Mouse (Mus musculus) heart, adult 18-20 months (tissue): ENCODE data around the gene 4930402H24Rik. TPM values are rescaled to one million over a fixed set of nuclear protein-coding genes. Genes with fewer than 3 reads are reported as not detected.
"Not testable (repeated sequence)": the region's sequence is repeated elsewhere in the genome, so short reads cannot be mapped to it uniquely, and the experiment has no call there.

Experiments used
- DNase-seq, 2 experiments: peaks; one replicate each; pipeline ENCODE4 v3.0.0; 2021 to 2022; ENCODE audit warnings: mixed read lengths in 1 of 2
- total RNA-seq, 2 experiments: library from RNA; stranded (reverse); gene quantifications; 2 replicates each; pipeline ENCODE4 v1.2.3; 2021

The 4930402H24Rik gene
- total RNA-seq, 2 experiments from 2014 or later, result 47.4 to 50.7 TPM

GRCm38 (mm10) chr2:130852964-130853363 lies 53.2 kb downstream of the 4930402H24Rik start:
- DNase-seq, result no peak

DNA sequence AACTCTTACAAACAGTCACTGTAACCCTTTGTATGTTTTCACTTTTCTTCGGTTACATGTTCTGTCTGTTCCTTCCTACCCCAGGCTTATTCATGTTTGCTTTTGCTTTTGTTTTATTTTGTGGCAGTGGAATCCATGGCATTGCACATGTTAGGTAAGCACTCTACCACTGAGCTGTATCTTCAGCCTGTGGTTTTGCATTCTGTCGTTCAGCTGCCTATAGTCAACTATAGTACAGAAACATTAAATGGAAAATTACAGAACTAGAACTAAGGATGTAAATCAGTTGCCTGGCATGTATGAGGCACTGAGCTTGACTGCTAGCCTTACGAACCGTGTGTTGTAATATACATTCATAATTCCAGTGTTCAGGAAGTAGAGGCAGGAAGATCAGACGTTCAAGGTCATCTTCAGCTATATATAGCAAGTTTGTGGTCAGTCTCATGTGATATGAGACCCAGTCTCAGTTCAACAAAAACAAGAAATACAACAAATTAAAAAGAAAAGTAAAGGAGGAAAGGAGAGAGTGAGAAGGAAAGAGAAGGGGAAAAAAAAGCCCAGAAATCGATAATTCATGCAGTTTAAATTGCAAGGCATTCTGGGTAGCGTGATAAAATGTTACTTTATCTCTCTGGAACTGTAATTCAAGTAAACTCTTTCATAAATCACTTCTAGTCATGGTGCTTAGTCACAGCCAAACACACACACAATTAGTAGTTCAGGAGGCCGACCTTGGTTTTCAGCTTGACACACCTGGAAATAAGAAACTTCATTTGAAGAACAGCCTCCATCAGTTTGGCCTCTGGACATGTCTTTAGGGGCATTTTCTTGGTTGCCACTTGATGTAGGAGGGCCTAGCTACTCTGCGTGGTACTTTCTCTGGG lies 54.6 kb downstream of the 4930402H24Rik start:
- DNase-seq, result no peak

- no peak for DNase-seq
Observed at GRCm38 (mm10) chr2:130849688-130850087, 56.5 kb downstream of the 4930402H24Rik start.

GRCm38 (mm10) chr2:130848313-130848712 lies 57.9 kb downstream of the 4930402H24Rik start:
- DNase-seq, result no peak

- DNase-seq, result peak in 1 of 2 experiments; percentile 54
Observed at GRCm38 (mm10) chr2:130843623-130844022, 62.6 kb downstream of the 4930402H24Rik start.

DNA sequence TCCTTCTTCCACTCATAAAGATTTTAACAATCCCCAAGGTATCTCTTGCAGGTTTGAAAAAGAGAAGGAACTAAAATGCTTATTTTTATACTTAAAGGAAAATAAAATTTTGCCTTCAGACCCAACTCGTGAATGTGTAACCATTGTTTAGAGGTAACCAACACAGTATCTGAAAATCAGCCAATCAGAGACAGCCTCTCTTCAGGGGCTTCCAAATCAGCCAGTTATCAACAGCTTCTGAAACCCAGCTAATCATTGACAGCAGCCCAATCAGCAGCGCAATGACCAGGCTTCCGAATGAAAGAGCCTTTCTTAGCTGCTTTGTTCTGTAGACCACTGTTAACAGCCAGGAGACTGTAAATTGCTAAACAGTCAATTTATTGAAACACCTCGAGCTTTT lies 65.4 kb downstream of the 4930402H24Rik start:
- peak; percentile 51 to 52 for DNase-seq

DNA sequence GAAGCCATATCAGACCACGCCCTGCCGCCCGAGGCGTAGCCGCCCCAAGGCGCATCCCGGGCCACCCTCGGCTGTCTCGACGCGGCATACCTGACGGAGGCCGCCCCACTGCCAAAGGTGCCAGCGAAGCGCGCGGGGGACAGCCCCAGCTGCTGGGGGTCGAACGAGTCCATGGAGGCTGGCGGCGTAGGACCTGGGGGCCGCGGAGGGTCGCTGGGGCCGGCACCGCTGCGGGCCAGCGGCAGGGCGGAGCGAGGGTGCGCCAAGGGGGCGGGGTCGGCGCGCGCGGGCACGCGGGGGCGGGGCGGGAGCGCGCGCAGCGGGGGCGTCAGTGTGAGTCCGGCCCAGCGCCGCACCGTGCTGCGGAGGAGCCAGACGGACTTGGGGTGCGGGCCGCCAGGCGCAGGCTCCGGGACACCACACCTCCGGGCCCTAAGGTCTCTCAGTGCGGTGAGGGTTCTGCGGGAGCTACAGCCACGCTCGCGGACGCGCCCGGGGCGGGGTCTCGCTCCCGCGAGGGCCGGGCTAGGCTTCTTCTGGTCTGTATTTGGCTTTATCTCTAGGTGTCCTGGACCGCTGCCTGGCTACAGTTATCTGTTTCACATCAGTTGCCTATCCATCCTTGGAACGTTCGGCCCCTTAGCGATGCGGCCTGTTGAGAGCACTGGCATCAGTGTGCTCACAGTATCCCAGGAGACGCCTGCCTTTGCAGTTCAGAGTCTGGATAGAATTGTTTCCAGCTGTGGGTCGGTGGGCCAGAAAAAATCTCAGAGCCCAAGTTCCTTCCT lies 66.1 kb downstream of the 4930402H24Rik start:
- peak; percentile 85 to 87 for DNase-seq

GRCm38 (mm10) chr2:130839528-130839873 lies 66.7 kb downstream of the 4930402H24Rik start:
- DNase-seq, result no peak

DNA sequence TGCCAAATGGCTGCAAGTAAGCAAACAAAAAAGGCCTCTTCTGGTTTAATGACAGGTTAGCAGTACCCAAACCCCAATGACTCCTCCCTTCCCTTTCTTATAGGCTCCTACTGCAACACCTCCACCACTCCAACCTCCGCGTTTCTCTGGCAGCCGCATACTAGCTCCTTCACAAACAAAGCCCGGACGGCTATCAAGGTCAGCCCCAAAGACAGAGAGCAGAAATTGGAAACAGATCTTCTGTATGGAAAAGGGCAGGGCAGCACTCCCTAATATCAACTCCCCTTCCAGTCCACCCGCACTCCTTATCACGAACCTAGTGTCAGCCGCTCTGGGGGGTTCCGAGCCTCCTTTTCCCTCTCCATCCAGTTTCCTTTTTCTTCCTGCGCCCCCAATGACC lies 67.1 kb downstream of the 4930402H24Rik start:
- DNase-seq, result peak; percentile 60 to 62

GRCm38 (mm10) chr2:130838131-130838530 lies 68.1 kb downstream of the 4930402H24Rik start:
- DNase-seq, result no peak

GRCm38 (mm10) chr2:130833699-130834098 lies 72.5 kb downstream of the 4930402H24Rik start:
- DNase-seq, result no peak

- no peak for DNase-seq
Observed at GRCm38 (mm10) chr2:130832582-130832981, 73.6 kb downstream of the 4930402H24Rik start.

DNA sequence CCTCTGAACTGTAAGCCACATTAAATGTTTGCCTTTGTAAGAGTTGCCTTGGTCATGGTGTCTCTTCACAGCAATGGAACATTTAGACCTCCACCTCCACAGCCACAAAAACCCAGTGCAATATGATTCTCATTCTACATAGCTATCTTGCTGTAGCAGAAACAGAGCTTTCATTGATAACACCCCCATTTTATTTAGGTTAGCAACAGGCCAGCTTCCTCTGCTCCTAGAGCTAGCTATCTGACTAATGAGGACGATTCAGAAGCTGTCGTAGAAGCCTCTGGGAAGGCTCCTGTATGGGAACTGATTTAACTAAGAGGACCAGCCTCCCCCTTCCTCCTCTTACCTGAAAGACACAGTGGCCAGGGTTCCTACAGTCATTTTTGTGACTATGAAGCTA lies 74.2 kb downstream of the 4930402H24Rik start:
- no peak for DNase-seq

DNA sequence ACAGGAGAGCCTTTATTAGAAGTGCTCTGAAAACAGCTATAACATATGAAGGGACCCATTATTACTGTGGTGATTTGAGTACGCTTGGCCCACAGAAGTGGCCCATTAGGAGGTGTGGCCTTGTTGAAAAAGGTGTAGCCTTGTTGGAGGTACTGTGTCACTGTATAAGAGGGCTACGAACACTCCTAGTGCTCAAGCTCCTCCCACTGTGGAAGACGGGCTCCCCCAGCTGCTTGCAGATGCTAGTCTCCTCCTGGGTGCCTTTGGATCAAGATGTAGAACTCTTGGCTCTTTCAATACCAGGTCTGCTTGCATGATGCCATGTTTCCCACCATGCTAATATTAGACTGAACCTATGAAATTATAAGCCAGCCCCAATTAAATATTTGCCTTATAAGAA lies 76.0 kb downstream of the 4930402H24Rik start:
- no peak for DNase-seq

DNA sequence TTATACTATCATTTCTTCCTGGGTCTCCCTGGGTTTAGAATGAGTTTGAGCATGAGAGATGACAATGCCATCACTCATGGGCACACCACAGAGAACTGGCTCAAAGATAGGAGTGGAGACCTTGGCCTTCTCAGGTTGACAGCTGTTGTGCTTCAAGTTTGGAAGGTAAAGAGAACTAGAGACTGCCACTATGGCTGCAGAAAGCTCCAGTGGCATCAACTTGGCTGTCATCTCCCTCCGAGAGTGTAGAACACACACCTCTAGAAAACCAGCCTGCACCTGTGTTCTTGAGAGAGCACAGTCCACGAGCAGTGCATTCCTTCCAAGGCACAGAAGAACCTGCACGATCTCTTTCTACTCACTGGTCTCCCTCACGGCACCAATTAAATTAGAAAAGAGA lies 76.7 kb downstream of the 4930402H24Rik start:
- DNase-seq, result no peak

GRCm38 (mm10) chr2:130828668-130829067 lies 77.5 kb downstream of the 4930402H24Rik start:
- DNase-seq, result no peak

DNA sequence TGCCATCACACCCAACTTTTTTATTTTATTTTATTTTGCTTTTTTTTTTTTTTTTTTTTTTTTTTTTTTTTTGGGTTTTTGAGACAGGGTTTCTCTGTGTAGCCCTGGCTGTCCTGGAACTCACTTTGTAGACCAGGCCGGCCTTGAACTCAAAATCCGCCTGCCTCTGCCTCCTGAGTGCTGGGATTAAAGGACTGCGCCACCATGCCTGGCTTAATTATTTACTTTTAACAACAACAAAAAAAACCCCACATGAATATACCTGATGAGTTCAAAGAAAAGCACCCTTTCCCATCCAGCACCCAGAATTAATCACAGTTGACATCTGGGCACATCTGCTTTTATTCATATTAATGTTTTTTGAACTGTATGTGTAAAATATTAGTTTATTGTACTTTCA lies 78.1 kb downstream of the 4930402H24Rik start:
- DNase-seq, result not testable (repeated sequence)

DNA sequence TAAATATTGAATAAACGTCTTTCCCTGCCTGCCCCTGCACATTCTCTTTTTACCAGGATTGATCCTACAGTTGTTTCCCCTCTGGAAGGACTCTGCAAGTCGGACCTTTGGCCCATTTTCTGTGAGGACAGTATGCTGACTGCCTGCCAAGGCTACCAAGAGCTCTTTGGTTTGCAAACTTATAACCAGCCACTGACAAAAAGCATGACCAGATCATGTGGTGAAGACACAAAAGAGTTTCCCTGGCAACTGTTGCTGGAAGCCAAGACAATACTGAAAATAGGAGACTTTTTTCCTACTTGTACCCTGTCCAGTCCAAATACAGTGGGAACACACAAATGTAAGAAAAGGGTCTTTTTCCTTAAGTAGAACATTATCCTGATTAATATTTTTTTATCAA lies 78.8 kb downstream of the 4930402H24Rik start:
- peak; percentile 79 to 90 for DNase-seq

DNA sequence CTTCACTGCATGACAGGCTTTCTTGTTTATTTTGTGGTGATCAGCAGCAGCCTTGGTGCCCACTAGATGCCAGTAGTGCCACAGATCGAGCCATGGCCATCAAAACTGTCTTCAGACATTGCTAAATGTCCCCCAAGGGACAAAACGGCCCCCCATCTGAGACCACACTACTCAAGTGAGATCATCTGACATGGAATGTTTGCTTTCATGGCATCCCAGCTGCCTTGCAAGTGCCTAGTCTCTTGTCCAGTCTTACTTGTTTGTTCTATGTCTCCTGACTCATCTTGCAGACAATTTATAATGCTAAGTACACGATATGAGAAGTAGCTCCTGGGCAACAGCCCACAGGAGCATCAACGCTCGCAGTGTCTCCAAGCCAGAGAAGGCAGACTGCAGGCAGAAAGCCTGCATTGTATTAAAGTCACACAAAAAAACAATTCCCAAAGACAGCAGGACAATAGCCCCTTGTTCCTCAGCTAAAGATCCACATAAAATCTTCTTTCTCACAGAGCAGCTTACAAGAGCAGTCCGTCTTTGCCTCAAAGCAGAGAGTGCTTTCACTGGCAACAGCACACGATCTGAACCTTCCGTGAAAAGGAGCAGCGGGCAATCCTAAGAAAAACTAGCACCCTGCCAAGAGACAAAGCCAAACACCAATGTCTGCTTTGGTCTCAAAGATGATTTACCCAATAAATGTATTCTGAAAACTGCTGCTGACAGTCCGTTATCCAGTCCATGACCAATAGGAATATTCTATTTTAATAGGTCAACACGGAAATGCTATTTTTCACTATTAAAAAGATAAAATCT lies 87.2 kb downstream of the 4930402H24Rik start:
- DNase-seq, result no peak

DNA sequence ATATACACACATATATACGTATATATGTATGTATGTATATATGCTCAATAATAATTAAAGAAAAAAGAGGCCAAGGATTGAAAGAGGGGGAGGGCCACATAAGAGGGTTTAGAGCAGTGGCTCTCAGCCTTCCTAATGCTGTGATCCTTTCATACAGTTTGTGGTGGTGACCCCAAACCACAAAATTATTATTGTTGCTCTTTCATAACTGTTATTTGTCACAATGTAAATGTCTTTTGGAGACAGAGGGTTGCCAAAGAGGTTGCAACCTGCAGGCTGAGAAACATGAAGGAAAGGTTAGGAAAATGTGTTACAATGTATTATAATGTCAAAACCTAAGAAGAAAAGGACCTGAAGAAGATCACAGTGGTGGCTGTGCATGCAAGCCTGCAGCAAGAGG lies 88.3 kb downstream of the 4930402H24Rik start:
- no peak for DNase-seq

- DNase-seq, result no peak
Observed at GRCm38 (mm10) chr2:130816205-130816604, 90.0 kb downstream of the 4930402H24Rik start.

DNA sequence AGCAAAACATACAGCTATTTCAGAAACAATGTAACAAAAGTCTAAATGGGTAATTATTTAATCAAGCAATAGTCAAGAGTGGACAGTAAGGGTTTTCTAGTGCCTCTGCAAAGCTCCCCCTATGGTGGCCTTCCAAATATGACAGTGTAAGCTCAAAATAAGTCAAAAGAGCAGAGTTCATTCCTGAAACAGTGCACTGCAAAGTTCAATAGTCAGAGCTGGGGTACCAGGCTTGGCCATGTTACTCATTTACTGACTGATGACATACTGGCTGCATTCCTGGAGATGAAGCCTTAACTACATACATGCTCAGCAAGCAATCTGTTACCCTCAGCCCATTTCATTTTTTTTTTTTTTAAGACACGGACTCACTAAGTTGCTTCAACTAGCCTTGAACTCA lies 91.7 kb downstream of the 4930402H24Rik start:
- DNase-seq, result no peak
